Mouse (Mus musculus) embryonic stem cell, embryonic (primary cell): ENCODE data around the gene Atp2b4.

Experiments used
- CTCF ChIA-PET, 4 experiments: fragments of 300-600 bp in 2 of 4; fragments of 350-600 bp in 2 of 4; sonication (Branson Sonifier 250); formaldehyde crosslinking; loops; one replicate each; lab custom pipeline; 2022; ENCODE audit warnings: inconsistent platforms in 2 of 4; lab: Charles Lee
- POLR2A ChIA-PET, 4 experiments: fragments of 300-600 bp in 2 of 4; fragments of 350-600 bp in 2 of 4; sonication (Branson Sonifier 250); formaldehyde crosslinking; loops; one replicate each; lab custom pipeline; 2022; ENCODE audit warnings: antibody characterized with exemption in 4 of 4, inconsistent platforms in 1 of 4; lab: Charles Lee

Atp2b4 gene

DNA sequence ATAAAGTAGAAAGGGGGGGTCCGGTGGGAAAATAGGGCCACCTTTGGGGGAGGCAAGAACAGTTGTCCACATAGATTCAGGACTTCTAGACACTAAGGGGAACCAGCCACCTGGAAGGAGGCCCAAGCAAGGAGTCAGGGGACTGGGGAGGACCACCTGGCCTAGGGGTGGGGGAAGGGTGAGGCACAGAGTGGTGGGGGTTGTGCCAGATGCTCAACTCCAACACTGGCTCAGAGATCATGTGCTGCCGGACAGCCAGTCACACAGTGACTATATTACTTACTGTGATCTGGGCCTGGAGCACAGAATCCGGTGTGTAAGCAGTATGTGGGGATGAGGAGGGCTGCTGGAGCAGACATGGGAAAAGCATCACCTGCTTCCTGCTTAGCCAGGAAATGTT is 91.5 kb downstream of the Atp2b4 start:
- ChIA-PET POLR2A (interaction anchor here in 3 of 4 experiments (0.6 to 10.4 kb wide), 19 partner anchors 9 to 182 kb away, joined by 3 to 160 read pairs (median 5); partner anchors contain the start of genes Atp2b4 (in 1 of the 3), Gm38394 (in 1 of the 3) and Zbed6 (in 1 of the 3)), CTCF (interaction anchor here in 1 of 4 experiments (0.9 kb wide), 1 partner anchor 15 kb away, joined by 3 read pairs; no protein-coding TSS in a partner anchor)

DNA sequence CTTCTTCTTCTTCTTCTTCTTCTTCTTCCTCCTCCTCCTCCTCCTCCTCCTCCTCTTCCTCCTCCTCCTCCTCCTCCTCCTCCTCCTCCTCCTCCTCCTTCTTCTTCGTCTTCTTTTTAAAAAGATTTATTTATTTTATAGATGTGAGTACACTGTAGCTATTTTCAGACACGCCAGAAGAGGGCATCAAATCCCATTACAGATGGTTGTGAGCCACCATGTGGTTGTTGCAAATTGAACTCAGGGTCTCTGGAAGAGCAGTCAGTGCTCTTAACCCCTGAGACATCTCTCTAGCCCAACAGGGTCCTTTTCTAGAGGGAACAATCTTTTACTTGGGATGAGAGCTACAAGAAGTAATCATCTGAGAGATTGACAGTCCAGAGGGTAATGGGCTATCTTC is 99.0 kb downstream of the Atp2b4 start:
- POLR2A ChIA-PET, result interaction anchor here (0.7 to 29.7 kb wide), 13 partner anchors 9 to 236 kb away, joined by 3 to 952 read pairs (median 5); partner anchors contain the start of genes Gm38394 (in 2 of the 4) and Zbed6 (in 2 of the 4)
- CTCF ChIA-PET, result interaction anchor here (0.6 to 1.5 kb wide), 14 partner anchors 11 to 1472 kb away, joined by 3 to 7 read pairs (median 4); partner anchors contain the start of genes Gm38394 (in 1 of the 4) and Zbed6 (in 1 of the 4)

DNA sequence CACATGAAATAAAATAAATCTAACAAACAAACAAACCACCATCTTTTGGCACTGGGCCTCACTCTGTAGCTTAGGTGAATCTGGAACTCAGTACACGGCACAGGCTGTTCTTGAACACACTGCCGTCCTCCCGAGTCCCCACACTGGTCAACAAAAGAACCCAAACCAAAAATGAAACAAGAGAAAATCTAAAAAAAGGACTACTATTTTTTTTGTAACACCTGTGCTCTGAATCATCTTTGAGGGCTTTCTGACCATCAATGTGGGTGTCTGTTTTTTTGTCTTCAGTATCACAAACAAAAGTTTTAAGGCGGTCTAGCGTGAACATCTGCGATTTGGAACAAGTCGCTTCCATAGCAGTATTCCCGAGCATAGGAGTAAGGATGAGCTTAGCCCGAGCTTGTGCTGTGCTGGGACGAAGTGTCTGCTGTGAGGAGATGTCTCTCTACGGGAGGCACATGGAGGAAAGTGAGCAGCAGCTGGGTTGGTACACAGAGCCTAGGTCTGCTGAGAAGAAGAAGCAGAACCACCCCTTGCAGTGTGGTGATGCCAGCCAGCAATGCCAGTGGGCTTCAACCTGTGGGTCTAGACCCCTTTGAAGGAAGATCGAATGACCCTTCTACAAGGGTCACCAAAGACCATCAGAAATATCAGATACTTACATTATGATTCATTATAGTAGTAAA is 102.8 kb downstream of the Atp2b4 start:
- POLR2A ChIA-PET, result interaction anchor here in 3 of 4 experiments (0.7 to 29.7 kb wide), 18 partner anchors 8 to 381 kb away, joined by 3 to 952 read pairs (median 4); partner anchors contain the start of genes Zbed6 (in 3 of the 3), Gm38394 (in 2 of the 3) and Btg2 (in 1 of the 3)
- CTCF ChIA-PET, result interaction anchor here in 2 of 4 experiments (1.4 to 1.9 kb wide), 3 partner anchors 70 to 198 kb away, joined by 3 to 13 read pairs (median 3); no protein-coding TSS in a partner anchor

DNA sequence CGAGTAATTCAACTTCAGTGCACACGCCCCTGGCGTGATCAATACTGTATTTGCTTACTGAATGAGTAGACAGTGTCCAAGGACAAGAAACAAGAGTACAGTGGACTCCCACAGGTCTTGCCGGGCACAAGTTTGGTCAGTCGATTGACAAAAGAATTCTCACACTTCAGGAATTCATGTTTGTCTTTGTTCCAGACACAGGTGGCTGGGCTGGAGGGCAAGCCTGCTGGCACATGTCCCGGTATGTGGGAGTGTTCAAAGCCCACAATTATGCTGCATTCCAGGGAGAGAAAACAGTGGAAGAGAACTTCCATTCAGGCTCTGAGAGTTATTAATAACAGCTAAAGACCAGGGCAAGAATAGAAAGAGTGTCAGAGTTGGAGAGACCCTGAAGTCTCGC is 104.9 kb downstream of the Atp2b4 start:
- CTCF ChIA-PET, result interaction anchor here in 2 of 4 experiments (1.2 to 1.7 kb wide), 2 partner anchors 11 to 200 kb away, joined by 3 to 4 read pairs; no protein-coding TSS in a partner anchor
- POLR2A ChIA-PET, result interaction anchor here (0.7 to 29.7 kb wide), 32 partner anchors 10 to 382 kb away, joined by 3 to 952 read pairs (median 5); partner anchors contain the start of genes Gm38394 (in 3 of the 4) and Zbed6 (in 3 of the 4)

DNA sequence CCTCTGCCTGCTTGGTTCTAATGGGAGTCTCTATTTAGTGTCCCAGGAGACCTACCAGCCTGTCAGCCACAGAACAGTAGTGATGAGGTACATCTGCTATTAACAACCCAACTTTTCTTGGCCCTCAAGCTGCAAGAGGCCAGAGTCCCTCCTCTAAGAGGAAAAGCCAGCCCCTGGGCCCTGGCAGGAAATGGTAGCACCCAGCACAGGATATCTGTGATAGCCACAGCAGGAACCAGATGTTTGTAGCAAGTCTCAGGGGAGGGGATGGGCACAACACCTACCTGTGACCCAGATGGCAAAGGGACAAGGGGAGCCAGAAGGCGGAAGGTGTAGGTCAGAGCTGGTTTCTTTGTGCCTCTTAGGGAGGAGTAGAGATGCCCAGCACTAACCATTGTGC is 106.0 kb downstream of the Atp2b4 start:
- ChIA-PET POLR2A (interaction anchor here (0.6 to 29.7 kb wide), 76 partner anchors 8 to 1939 kb away, joined by 3 to 952 read pairs (median 4); partner anchors contain the start of genes Gm38394 (in 3 of the 4), Zbed6 (in 3 of the 4), Btg2 (in 2 of the 4) and Klhl12 (in 1 of the 4)), CTCF (interaction anchor here in 2 of 4 experiments (0.6 to 1.9 kb wide), 5 partner anchors 8 to 160 kb away, joined by 3 to 6 read pairs (median 3); partner anchors contain the start of gene Snrpe (in 1 of the 2))

DNA sequence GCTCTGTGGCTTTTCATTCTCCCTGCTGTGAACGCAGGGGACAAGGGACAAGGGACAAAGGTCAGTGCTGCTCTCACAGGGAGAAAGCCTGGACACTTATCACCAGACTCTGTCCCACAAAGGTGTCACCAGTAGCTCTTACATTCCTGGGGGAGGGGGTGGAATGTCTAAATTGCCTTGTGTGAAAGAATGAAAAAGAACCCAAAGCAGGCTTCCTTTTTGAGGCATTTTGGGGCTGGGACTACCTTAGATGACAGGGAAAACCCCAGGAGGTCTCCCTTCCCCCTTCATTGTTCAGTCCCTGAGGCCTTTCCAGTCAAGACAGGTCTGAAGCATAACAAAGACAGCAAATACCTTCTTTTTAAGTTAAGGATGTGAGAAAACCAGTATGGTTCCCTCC is 106.5 kb downstream of the Atp2b4 start:
- POLR2A ChIA-PET, result interaction anchor here (0.5 to 29.7 kb wide), 96 partner anchors 9 to 1939 kb away, joined by 3 to 952 read pairs (median 4); partner anchors contain the start of genes Gm38394 (in 3 of the 4), Zbed6 (in 3 of the 4), Btg2 (in 2 of the 4) and Klhl12 (in 1 of the 4)

DNA sequence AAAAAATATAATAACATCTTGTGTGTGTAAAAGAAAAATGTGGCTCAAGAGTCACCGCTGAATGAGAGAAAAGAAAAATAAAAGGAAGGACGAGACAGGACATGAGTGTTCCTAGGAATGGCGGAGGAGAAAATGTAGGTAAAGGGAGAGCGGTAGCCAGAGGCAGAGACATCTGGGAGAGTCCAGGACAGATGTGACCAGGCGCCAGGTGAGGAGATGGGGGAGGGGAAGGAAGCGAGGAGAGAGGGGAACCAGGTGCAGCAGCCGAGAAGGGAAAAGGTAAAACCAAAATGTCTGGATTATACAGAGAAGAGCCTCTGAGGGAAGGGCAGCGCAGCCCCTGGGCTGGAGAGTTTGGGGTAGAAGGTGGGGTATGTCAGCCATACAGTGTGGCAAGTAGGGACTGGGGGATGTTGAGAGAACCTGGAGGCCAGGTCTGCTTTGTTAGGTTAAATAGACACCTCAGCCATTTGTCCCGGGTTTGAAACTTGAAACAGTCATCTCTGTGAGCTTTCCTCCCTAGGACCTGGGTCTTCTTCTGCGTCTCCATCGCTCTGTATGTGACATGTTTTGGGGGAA is 107.2 kb downstream of the Atp2b4 start:
- ChIA-PET POLR2A (interaction anchor here (0.5 to 29.7 kb wide), 74 partner anchors 9 to 1421 kb away, joined by 3 to 952 read pairs (median 4); partner anchors contain the start of genes Gm38394 (in 3 of the 4), Zbed6 (in 3 of the 4) and Btg2 (in 1 of the 4)), CTCF (interaction anchor here in 3 of 4 experiments (0.6 to 1.9 kb wide), 8 partner anchors 16 to 1558 kb away, joined by 3 to 7 read pairs (median 4); no protein-coding TSS in a partner anchor)

More for the DNA sequence above, 106.5 kb downstream of the Atp2b4 start:
- CTCF ChIA-PET, result interaction anchor here in 3 of 4 experiments (0.6 to 1.9 kb wide), 10 partner anchors 9 to 192 kb away, joined by 3 to 7 read pairs (median 4); partner anchors contain the start of gene Snrpe (in 1 of the 3)

DNA sequence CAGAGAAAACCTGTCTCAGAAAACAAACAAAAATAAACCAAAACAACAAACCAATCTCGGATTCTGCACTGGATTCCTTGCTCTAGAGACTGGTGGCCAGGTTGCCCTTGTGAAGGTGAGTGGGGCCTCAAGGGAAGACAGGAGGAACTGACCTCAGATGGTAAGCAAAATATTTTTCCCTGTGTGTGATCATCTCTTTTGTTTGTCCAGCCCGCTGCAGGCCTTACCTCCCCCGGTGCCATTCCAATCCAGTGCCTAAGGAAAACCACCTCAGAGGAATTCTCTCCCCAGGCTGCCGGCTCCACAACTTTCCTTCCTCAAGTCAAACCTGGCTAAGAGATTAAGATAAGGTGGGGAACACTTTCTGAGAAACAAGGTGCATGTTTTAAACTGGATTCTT is 108.6 kb downstream of the Atp2b4 start:
- CTCF ChIA-PET, result no interaction called here
- POLR2A ChIA-PET, result interaction anchor here (0.7 to 29.7 kb wide), 23 partner anchors 8 to 388 kb away, joined by 3 to 952 read pairs (median 4); partner anchors contain the start of genes Gm38394 (in 2 of the 4), Zbed6 (in 2 of the 4) and Btg2 (in 1 of the 4)

DNA sequence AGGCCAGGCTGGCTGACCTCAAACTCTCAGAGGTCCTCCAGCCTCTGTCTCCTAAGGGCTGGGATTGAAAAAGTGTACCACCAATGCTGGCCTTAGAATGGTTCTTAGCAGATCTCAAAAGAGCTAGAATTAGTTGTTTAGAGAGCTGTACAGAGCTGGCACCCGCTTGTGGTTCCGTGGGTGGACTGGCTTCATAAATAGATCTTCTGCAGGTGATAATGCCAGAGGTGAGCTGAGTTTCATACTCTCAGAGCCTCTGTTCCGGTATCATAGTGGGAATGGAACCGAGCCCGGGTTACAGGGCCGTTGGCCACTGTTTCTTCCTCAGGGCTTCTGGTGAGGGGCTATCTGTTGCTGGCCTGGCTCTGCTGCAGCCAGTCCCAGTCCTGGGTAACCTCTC is 109.8 kb downstream of the Atp2b4 start:
- ChIA-PET CTCF (interaction anchor here in 1 of 4 experiments (0.7 to 1.0 kb wide), 2 partner anchors 20 to 23 kb away, joined by 3 read pairs; no protein-coding TSS in a partner anchor), POLR2A (interaction anchor here in 3 of 4 experiments (0.5 to 29.7 kb wide), 21 partner anchors 9 to 423 kb away, joined by 3 to 952 read pairs (median 5); partner anchors contain the start of genes Gm38394 (in 2 of the 3) and Zbed6 (in 2 of the 3))

DNA sequence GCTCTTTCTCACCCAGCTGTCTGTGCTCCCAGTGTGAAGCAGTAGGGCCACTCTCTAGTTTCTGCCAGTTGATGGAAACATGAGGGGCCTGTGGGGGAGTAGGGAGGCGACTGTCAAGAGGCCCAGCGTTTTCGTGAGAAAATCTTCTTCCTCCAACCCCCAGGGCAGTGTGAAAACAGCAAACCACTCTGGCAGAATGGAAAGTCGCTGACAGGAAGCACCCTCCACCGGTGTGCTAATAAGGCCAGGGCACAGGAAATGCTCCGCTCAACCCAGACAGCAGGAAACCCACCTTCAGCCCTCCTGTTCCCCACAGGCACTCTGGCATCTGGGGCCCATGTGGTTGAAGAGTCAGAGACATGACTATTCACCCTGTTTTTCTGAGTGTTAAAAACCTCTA is 110.9 kb downstream of the Atp2b4 start, which contains the start of gene Lax1:
Lax1 (minus strand) TSS at position 212 of the 400 bp plus-strand sequence.
- CTCF ChIA-PET, result interaction anchor here in 2 of 4 experiments (0.5 kb wide), 2 partner anchors 41 to 357 kb away, joined by 3 to 4 read pairs; no protein-coding TSS in a partner anchor
- POLR2A ChIA-PET, result interaction anchor here in 3 of 4 experiments (0.7 to 29.7 kb wide), 11 partner anchors 11 to 626 kb away, joined by 3 to 952 read pairs (median 7); partner anchors contain the start of genes Gm38394 (in 2 of the 3) and Zbed6 (in 2 of the 3)

DNA sequence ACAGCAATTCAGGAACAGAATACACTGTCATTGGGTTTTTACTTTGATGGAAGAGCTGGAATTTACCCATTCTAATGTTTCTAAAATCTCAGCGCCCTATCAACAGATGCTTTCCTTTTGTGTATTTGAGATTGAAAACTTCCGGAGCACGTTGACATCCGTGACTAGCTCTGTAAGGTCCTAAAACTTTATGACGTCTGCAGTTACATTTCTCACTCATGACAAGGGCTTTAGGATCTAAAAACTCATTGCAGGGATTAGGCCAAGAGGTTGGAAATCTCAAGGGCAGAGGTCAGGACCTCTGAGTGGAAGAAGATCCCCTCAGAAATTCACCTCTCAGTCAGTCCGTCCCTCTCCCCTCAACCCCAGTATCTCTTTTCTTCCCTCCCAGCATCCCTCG is 112.5 kb downstream of the Atp2b4 start:
- ChIA-PET CTCF (no interaction called here), POLR2A (interaction anchor here in 3 of 4 experiments (0.9 to 29.7 kb wide), 6 partner anchors 9 to 25 kb away, joined by 3 to 952 read pairs (median 133); partner anchors contain the start of genes Gm38394 (in 2 of the 3) and Zbed6 (in 2 of the 3))

DNA sequence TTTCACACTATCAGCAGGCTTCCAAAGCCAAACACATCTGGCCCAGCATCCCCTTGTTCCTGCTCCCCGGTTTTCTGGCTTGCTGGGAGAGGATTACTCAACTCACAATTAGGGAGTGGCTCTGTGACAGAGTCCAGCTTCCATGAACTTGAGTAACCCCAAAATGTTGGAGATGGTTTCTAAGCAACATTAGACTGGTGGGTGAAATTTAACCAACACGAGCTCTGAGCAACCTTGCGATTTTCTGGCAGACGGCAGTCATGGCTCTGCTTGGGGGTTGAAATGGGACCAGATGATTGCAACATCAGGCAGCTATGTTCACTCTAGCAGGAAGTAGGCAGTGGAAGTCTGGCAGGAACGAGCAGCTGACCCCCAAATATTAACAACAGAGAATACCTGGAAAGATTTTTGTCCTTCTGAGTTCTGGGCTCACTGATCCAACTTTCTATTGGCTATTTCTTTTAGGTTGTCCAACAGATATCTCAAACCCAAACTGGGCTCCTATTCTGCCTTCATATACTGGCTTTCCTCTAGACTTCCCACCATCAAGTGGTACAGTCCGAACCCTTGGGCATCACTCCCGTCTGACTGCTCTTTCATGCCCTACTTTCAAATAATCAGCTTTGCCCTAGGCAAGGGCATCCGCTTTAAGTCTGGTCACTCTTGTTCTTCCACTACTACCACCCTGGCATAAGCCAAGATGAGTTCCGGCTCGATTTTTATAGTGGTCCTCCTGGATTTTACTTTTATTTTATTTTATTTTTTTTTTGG is 114.9 kb downstream of the Atp2b4 start:
- ChIA-PET CTCF (interaction anchor here in 2 of 4 experiments (0.8 to 1.3 kb wide), 2 partner anchors 26 to 171 kb away, joined by 3 read pairs; no protein-coding TSS in a partner anchor), POLR2A (interaction anchor here in 3 of 4 experiments (0.6 to 29.7 kb wide), 11 partner anchors 9 to 23 kb away, joined by 3 to 952 read pairs (median 5); partner anchors contain the start of genes Gm38394 (in 1 of the 3) and Zbed6 (in 1 of the 3))

DNA sequence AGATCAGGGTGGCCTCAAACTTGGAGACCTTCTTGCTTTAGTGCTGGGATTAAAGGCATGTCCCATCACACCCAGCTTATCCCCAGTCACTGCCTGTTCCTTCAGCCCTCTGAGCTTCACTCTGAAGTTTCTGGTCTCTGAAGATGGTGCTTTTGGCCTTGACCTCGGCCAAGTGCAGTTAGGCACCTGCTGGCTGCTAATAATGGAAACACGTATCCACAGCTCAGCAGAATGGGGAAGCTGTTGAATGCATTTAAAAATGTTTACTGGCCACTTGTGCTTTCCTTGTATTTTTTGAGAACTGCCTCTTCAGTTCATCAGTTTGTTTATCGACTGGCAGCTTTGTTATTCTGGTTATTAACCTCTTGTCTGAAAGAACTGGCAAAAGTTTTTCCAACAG is 129.0 kb downstream of the Atp2b4 start:
- POLR2A ChIA-PET, result interaction anchor here (0.5 to 19.7 kb wide), 42 partner anchors 7 to 951 kb away, joined by 3 to 952 read pairs (median 6); partner anchors contain the start of genes Gm38394 (in 3 of the 4), Lax1 (in 3 of the 4), Zbed6 (in 3 of the 4) and Btg2 (in 1 of the 4)
- CTCF ChIA-PET, result interaction anchor here in 1 of 4 experiments (0.7 kb wide), 1 partner anchor 31 kb away, joined by 3 read pairs; no protein-coding TSS in a partner anchor

DNA sequence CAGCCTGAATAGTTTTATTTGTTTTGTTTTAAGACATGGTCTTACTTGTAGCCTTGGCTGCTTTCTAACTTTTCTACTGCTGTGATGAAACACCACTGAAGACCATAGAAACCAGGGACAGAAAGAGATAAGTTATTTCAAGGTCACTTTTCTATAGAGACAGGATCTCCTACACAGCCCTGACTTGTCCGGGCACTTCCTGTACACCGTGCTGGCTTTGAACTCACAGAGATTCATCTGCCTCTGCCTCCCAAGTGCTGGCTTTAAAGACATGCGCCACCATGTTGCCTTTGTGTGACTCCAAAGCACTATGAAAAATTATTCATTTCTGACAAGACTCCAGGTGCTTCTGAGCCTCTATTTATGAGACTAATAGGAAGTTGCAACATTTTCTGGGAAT is 129.6 kb downstream of the Atp2b4 start:
- ChIA-PET CTCF (interaction anchor here in 1 of 4 experiments (0.7 kb wide), 1 partner anchor 31 kb away, joined by 3 read pairs; no protein-coding TSS in a partner anchor), POLR2A (interaction anchor here (0.5 to 19.7 kb wide), 40 partner anchors 7 to 950 kb away, joined by 3 to 952 read pairs (median 6); partner anchors contain the start of genes Gm38394 (in 3 of the 4), Lax1 (in 3 of the 4), Zbed6 (in 3 of the 4) and Btg2 (in 1 of the 4))

DNA sequence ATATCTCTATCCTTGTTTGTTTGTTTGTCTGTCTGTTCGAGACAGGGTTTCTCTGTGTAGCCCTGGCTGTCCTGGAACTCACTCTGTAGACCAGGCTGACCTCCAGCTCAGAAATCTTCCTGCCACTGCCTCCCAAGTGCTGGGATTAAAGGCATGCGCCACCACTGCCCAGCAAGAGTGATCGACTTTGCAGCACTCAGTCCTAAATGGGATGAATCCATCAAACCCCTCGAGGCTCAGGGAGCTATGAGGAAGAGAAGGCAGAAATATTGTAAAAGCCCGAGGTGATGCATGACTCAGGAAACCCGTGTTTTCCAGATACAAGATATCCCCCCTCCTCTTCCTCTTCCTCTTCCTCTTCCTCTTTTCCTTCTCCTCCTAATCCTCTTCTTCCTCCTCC is 130.1 kb downstream of the Atp2b4 start:
- POLR2A ChIA-PET, result interaction anchor here (0.7 to 19.7 kb wide), 63 partner anchors 10 to 1528 kb away, joined by 3 to 952 read pairs (median 4); partner anchors contain the start of genes Gm38394 (in 3 of the 4), Lax1 (in 3 of the 4), Zbed6 (in 3 of the 4) and Btg2 (in 2 of the 4)
- CTCF ChIA-PET, result interaction anchor here in 1 of 4 experiments (1.5 kb wide), 1 partner anchor 24 kb away, joined by 6 read pairs; no protein-coding TSS in a partner anchor
